Mouse (Mus musculus) liver, postnatal 0 days (tissue): ENCODE measurements at regions not wholly inside any gene's neighbourhood (a gene's known extent, or its start where the extent isn't known, plus 50 kb on each side); places are given as distances from the start of the nearest gene placed in this dataset.

ENCODE experiments used
- CTCF ChIP-seq: sonication (generic); IDR thresholded peaks from 2 replicates; pipeline ENCODE4 v1.5.1; 2016; ENCODE audit warnings: antibody characterized with exemption, low read depth
- EP300 ChIP-seq: IDR thresholded peaks from 2 replicates; pipeline ENCODE4 v1.6.1; 2016; ENCODE audit warnings: antibody characterized with exemption, low read depth, mild to moderate bottlenecking

GRCm38 (mm10) chr17:45195779-45196178, 237.8 kb downstream of the Cdc5l start:
- TF ChIP-seq EP300 (no peak), CTCF (no peak)
